Mouse (Mus musculus): ENCODE measurements around the gene Spag9. TPM values are rescaled to one million over a fixed set of nuclear protein-coding genes. Genes with fewer than 3 reads are reported as not detected.

Spag9 gene
- polyA plus RNA-seq, 1 experiment = 93.3 TPM

- H3K4me1 ChIP-seq (ENCODE audit: control insufficient read depth, insufficient read depth, low read length) = 0 out of 2 replicates have a peak, but pooled peaks cover 2% of the 10 kb centered on the region
- TF ChIP-seq POLR2A (IDR thresholded peaks at IDR 0.05; ENCODE audit: insufficient read depth, low read depth, low read length) = no peak
- no peak for TF ChIP-seq CTCF (IDR thresholded peaks at IDR 0.05; ENCODE audit: insufficient read depth, low read depth, low read length)
- H3K4me3 ChIP-seq (ENCODE audit: insufficient read depth, low read depth, low read length) = peak overlapping the region; percentile 66
- WGBS = 2% methylated on average over 15 of the region's 15 CpGs
- H3K27ac ChIP-seq (ENCODE audit: insufficient read depth, low read depth, low read length) = peak overlapping the region; percentile 100
These were observed 676 bp upstream of the Spag9 start for GRCm38 (mm10) chr11:93995111-93995719.

- Histone ChIP-seq H3K27ac (ENCODE audit: insufficient read depth, low read depth, low read length) (peak overlapping the region; percentile 44), H3K4me3 (ENCODE audit: insufficient read depth, low read depth, low read length) (peak overlapping the region; percentile 66), H3K4me1 (ENCODE audit: control insufficient read depth, insufficient read depth, low read length) (0 out of 2 replicates have a peak, but pooled peaks cover 2% of the 10 kb centered on the region)
- TF ChIP-seq POLR2A (IDR thresholded peaks at IDR 0.05; ENCODE audit: insufficient read depth, low read depth, low read length) = no peak
- no peak; the same call in 1 of the 2 replicates for TF ChIP-seq CTCF (IDR thresholded peaks at IDR 0.05; ENCODE audit: insufficient read depth, low read depth, low read length)
- under 1% methylated on average over 58 of the region's 58 CpGs for WGBS
These were observed 632 bp downstream of the Spag9 start for GRCm38 (mm10) chr11:93996306-93997140.

GRCm38 (mm10) chr11:93997141-93997775 lies 1.4 kb downstream of the Spag9 start:
- Histone ChIP-seq H3K27ac (ENCODE audit: insufficient read depth, low read depth, low read length) (no peak overlapping the region), H3K4me1 (ENCODE audit: control insufficient read depth, insufficient read depth, low read length) (0 out of 2 replicates have a peak, but pooled peaks cover 2% of the 10 kb centered on the region), H3K4me3 (ENCODE audit: insufficient read depth, low read depth, low read length) (peak overlapping the region; percentile 66)
- 5% methylated on average over 13 of the region's 13 CpGs for WGBS
- TF ChIP-seq CTCF (IDR thresholded peaks at IDR 0.05; ENCODE audit: insufficient read depth, low read depth, low read length) (no peak), POLR2A (IDR thresholded peaks at IDR 0.05; ENCODE audit: insufficient read depth, low read depth, low read length) (no peak)

DNA sequence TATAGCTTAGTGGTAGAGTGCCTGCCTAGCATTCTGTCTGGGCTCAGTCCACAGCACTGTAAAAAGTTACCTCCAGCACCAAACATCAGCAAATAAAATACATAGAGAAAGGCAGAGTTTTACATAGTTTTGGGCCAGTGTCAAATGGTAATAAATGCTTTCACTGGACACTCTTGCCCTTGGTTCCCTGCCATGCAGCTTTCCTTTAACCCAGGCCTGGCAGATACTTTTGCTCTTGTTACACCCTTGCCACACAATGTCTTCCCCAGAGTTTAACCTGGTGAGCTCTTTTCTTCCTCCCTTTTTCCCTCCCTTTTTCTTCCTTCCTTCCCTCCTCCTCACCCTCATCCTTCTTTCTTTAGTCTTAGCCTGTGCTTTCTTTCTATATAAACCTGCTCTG lies 3.4 kb downstream of the Spag9 start:
- Histone ChIP-seq H3K4me1 (ENCODE audit: control insufficient read depth, insufficient read depth, low read length) (0 out of 2 replicates have a peak, but pooled peaks cover 2% of the 10 kb centered on the region), H3K27ac (ENCODE audit: insufficient read depth, low read depth, low read length) (no peak overlapping the region), H3K4me3 (ENCODE audit: insufficient read depth, low read depth, low read length) (no peak overlapping the region)
- TF ChIP-seq POLR2A (IDR thresholded peaks at IDR 0.05; ENCODE audit: insufficient read depth, low read depth, low read length) (no peak), CTCF (IDR thresholded peaks at IDR 0.05; ENCODE audit: insufficient read depth, low read depth, low read length) (no peak)

DNA sequence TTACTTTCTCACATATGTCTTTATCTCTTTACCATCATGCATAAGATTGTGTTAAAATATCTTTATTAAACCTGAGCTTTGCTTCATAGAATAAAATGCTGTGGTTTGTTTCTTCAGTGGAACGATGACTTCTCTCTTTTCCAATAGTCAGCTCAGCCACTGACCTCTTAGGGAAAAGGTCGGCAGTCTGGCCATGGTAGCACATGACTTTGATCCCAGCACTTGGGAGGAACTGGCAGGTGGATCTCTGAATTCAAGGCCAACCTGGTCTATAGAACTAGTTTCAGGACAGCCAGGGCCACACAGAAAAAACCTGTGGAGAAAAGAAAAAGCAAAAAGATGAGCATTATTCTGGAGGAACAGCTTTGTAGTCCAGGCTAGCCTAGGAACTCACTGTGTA lies 7.5 kb downstream of the Spag9 start:
- 92% methylated on average over 2 of the region's 2 CpGs for WGBS
- H3K4me1 ChIP-seq (ENCODE audit: control insufficient read depth, insufficient read depth, low read length) = peaks cover 3% of the 10 kb centered on the region; the same call in 1 of the 2 replicates
- no peak overlapping the region for H3K27ac ChIP-seq (ENCODE audit: insufficient read depth, low read depth, low read length)
- H3K4me3 ChIP-seq (ENCODE audit: insufficient read depth, low read depth, low read length) = no peak overlapping the region
- TF ChIP-seq CTCF (IDR thresholded peaks at IDR 0.05; ENCODE audit: insufficient read depth, low read depth, low read length) (no peak), POLR2A (IDR thresholded peaks at IDR 0.05; ENCODE audit: insufficient read depth, low read depth, low read length) (no peak)

DNA sequence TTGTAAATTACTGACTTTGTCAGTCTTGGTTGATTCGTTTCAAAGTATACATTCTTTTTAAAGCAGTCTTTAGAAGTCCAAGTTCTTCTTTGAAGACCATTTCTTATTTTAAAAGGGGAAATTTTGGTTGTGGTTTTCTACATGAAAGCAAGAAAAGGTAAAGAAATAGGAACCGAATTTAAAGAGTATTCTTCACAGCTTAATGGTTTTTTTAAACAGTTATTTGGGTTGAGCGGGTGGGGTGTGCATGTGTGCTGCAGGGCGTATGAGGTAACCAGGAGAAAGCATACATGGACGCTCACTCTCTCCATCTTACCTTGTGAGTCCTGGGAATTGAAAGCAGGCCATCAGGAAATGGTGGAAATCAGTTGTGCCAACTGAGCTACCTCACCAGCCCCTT lies 23.2 kb downstream of the Spag9 start:
- Histone ChIP-seq H3K27ac (ENCODE audit: insufficient read depth, low read depth, low read length) (no peak overlapping the region), H3K4me3 (ENCODE audit: insufficient read depth, low read depth, low read length) (no peak overlapping the region), H3K4me1 (ENCODE audit: control insufficient read depth, insufficient read depth, low read length) (no peaks in the 10 kb centered on the region)
- TF ChIP-seq POLR2A (IDR thresholded peaks at IDR 0.05; ENCODE audit: insufficient read depth, low read depth, low read length) (no peak), CTCF (IDR thresholded peaks at IDR 0.05; ENCODE audit: insufficient read depth, low read depth, low read length) (no peak)
- WGBS = 82% methylated on average over 5 of the region's 5 CpGs

- TF ChIP-seq POLR2A (IDR thresholded peaks at IDR 0.05; ENCODE audit: insufficient read depth, low read depth, low read length) = no peak
- TF ChIP-seq CTCF (IDR thresholded peaks at IDR 0.05; ENCODE audit: insufficient read depth, low read depth, low read length) = no peak
- 67% methylated on average over 6 of the region's 6 CpGs for WGBS
- H3K4me3 ChIP-seq (ENCODE audit: insufficient read depth, low read depth, low read length) = no peak overlapping the region
- no peak overlapping the region for H3K27ac ChIP-seq (ENCODE audit: insufficient read depth, low read depth, low read length)
- no peaks in the 10 kb centered on the region for H3K4me1 ChIP-seq (ENCODE audit: control insufficient read depth, insufficient read depth, low read length)
These were observed 24.5 kb downstream of the Spag9 start for GRCm38 (mm10) chr11:94020403-94020802.

DNA sequence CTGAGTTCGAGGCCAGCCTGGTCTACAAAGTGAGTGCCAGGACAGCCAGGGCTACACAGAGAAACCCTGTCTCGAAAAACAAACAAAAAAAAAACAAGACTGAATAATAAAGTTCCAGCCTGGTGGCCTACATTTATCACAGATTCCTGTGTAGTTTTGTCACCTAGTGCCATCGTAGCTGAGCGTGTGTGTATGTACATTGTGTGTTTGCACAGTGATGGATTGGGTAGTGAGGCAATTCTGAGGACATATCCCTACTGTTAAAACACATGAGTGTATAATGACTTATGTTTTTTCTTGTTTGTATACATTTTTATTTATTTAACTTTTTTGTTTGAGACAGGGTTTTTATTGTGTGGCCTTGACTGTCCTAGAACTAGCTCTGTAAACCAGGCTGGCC lies 30.4 kb downstream of the Spag9 start:
- Histone ChIP-seq H3K4me3 (ENCODE audit: insufficient read depth, low read depth, low read length) (no peak overlapping the region), H3K4me1 (ENCODE audit: control insufficient read depth, insufficient read depth, low read length) (no peaks in the 10 kb centered on the region), H3K27ac (ENCODE audit: insufficient read depth, low read depth, low read length) (no peak overlapping the region)
- 90% methylated on average over 4 of the region's 4 CpGs for WGBS
- TF ChIP-seq POLR2A (IDR thresholded peaks at IDR 0.05; ENCODE audit: insufficient read depth, low read depth, low read length) (no peak), CTCF (IDR thresholded peaks at IDR 0.05; ENCODE audit: insufficient read depth, low read depth, low read length) (no peak)

- WGBS = 89% methylated on average over 4 of the region's 4 CpGs
- Histone ChIP-seq H3K4me1 (ENCODE audit: control insufficient read depth, insufficient read depth, low read length) (no peaks in the 10 kb centered on the region), H3K4me3 (ENCODE audit: insufficient read depth, low read depth, low read length) (no peak overlapping the region), H3K27ac (ENCODE audit: insufficient read depth, low read depth, low read length) (no peak overlapping the region)
- no peak for TF ChIP-seq CTCF (IDR thresholded peaks at IDR 0.05; ENCODE audit: insufficient read depth, low read depth, low read length)
- no peak for TF ChIP-seq POLR2A (IDR thresholded peaks at IDR 0.05; ENCODE audit: insufficient read depth, low read depth, low read length)
These were observed 36.2 kb downstream of the Spag9 start for GRCm38 (mm10) chr11:94032084-94032483.
